Mouse (Mus musculus): ENCODE measurements around the gene Pou2f3.

Pou2f3 gene

DNA sequence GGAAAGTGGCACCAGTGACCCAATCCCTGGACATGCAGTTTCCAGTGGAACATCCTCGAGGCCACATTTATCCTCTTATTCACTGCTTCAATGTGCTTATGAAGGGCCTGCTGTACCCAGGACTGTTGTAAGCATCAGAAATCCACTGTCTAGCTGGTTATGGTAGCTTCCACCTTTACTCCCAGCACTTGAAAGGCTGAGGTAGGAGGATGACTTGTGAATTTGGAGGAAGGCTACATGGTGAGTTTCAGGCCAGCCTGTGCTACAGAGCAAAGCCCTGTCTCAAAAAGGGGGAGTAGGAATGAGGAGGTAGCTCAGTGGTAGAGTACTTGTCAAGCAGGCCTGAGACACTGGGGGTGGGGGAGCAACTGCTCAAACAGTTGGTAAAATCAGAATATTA lies 102.1 kb downstream of the Pou2f3 start:
- DNase-seq (ENCODE audit: low spot score), result no peak

DNA sequence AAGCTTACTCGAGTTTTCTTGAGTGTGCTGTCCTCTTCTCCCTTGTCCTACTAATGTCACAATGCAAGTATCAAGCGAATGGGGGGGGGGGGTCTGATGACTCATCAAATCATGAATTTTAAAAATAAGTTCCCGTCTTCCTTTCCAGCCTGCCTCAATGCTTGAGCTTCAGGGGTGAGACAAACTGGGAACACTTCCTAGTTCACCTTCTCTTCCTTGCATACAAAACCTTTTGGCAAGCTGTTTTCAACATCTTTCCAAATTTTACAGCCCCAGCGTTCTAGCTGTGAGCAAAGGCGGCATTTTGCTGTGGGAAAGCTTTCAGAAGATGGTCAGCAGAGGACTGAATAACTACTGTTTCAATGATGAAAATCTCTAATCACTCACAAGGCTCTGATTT lies 102.6 kb downstream of the Pou2f3 start:
- no peak for DNase-seq (ENCODE audit: low spot score)

DNA sequence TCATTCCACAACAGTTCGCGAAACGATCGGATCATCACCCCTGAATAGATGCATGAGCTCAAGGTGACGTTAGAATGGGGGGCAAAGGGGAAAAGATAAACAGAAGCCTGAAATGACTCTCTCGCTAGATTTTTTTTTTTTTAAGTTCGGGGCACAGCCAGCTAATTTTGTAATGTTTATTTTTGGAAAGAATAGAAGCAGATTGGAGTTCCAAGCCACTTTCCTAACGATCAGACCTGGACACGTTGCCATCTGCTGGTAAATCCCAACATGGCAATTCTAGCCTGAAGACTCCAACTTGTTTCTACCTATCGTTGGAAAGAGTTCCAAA lies 103.0 kb downstream of the Pou2f3 start, which contains the start of gene Arhgef12:
TSS of gene Arhgef12 (minus strand) at position 53 of the 331 bp plus-strand sequence.
- peak; percentile 57 for DNase-seq (ENCODE audit: low spot score)

DNA sequence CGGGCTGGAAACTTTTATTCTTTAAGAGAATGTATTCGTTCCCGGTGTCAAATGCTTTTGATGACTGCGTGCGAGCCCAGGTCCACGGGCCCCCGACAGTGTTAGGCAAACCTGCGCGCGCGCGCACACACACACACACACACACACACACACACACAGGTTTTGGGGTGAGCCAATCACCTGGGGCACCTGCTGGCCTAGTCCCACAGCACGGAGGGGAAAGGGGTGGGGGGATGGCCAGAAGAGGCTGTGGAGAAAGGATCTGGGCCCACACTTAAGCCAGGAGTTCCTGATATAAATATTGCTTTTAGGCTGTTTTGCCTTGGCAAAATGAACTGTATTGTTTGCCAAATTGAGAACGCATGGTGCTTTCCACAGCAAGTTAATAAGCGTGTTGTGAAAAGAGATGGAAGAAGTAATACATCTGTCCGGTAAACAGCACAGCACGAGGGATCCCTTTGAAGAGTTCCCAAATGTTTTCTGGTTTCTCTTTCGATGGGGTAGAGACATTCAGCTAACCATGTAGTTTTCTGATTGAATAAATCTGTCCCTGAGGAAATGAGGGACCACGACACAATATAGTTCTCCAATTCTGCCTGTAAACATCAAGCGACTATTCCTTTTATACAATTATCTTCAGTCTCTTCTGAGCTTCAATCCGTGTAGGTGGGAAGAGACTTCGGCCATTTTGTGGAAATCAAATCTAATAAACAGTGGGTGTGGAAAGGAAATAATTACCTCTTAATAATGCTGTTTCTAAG lies 103.6 kb downstream of the Pou2f3 start:
- no peak for DNase-seq (ENCODE audit: low spot score)

DNA sequence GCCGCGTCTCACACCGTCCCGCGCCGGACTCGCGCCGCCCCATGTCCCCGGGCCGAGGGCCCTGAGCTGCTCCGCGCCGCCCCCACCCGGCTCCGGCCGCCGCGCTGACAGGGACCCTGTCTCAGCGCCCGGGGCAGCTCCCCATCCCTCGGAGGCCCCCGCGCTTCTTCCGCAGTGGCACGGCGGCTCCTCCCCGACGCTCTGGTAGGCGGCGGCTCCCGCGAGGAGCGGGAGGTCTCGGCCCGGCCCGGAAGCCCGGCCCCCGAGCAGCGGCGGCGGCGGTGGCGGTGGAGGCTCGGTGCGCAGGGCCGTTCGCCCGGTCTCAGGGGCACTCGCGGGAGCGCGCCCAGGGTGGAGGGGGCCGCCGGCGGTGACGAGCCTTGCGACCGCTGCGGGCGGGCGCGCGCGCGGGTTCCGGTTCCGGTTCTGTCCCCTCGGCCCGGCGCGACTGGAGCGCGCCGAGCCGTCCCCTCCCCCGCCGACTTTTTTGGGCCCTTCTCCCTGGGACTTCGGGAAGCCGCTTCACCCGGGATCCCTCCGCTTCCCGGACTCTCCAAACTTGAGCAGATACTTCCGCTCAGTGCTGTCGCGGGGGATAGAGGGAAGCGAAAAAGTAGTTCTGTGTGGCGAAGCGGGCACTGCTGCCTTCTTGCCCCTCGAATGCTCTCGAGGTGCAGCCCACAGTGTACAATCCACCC lies 104.4 kb downstream of the Pou2f3 start:
- peak; percentile 92 for DNase-seq (ENCODE audit: low spot score)

DNA sequence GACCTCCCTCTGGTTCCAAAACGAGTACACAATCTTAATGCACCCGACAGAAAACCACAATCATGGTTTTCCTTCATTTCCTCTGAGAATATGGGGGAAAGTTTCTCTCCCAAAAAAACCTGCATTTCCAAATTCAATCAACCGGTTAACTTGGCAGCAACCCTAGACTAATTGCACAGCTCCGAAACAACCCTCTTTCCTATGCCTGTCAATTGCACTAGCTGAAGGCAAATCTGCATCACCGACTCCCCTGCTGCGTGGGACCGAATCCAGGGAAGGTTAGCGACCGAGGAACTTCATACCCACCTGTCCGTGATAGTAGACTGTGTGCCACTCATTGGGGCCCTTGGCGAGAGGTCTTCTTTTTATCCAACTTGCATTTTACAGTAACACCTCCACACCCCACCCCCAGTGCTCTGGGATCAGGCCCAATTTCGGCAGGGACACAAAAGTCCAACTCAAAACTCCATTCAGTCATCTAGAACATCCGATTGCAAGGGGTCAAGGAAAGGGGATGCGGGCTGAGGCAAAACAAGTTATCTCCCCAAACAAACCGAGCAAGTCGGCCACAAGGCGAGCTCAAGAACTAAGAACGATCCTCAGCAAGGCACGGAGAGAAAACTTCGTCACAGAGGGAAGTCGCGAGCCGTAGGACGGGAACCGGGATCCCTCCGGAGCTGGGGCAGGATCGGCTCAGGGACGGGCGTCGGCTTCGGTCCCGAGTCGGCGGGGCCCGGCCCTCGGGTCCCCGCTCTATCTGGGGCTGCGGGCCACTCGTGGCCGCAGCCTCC lies 105.1 kb downstream of the Pou2f3 start:
- DNase-seq (ENCODE audit: low spot score), result peak; percentile 37

DNA sequence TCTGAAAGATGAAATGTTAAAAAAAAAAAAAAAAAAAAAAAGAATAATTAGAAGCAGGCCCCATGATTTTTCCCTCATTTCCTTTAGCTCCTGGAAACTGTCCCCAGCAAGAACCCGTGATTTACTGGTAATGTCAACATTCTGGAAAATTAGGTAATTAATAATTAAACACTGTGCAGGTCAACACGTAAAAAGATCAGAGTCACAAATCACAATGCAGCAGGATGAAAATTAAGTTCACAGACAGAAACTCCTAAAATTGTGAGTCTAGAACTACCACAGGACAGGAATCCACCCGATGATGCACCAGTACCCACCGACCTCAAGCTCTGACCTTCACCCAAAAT lies 105.7 kb downstream of the Pou2f3 start:
- no peak for DNase-seq (ENCODE audit: low spot score)

DNA sequence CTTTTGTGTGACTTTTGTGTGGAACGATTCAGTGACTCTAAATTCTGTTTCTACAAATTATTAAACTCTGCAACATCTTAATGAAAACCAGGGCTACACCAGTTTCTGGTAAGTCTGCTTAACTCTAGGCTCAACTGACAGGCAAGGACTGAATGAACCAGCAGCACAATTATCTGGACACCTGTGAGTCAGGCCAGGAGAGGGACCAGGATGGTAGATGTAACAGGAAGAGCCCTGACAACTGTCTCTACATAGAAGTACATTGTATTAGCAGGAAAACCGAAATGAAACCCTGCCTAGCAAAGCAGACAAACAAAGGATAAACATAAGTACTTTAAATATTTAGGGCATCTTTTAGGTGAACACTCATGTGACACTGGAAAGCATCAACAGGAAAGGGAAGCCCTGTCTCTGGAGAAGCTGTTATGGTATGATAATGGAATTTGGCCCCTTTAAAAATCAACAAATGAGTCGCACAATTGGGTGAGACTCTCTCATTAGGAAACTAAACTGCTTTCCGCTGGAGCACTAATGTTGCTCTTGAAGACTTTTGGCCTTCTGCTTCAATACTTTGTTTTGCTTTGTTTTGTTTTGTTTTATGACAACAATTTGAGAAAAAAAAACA lies 106.4 kb downstream of the Pou2f3 start:
- DNase-seq (ENCODE audit: low spot score), result no peak

DNA sequence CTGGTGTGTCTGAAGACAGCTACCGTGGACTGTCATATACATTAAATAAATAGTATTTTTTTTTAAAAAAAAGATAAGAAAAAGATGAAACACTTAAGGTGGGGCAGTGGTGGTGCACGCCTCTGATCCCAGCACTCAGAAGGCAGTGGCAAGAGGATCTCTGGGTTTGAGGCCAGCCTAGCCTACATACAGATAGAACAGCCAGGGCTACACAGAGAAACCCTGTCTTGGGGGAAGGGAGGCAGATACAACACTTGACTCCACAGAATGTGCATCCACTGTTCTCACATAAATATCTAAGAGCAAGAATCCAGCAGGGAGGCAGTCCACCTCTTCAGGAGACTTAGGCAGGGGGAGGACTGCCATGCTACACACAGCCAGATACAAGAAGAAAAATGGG lies 107.2 kb downstream of the Pou2f3 start:
- DNase-seq (ENCODE audit: low spot score), result no peak

DNA sequence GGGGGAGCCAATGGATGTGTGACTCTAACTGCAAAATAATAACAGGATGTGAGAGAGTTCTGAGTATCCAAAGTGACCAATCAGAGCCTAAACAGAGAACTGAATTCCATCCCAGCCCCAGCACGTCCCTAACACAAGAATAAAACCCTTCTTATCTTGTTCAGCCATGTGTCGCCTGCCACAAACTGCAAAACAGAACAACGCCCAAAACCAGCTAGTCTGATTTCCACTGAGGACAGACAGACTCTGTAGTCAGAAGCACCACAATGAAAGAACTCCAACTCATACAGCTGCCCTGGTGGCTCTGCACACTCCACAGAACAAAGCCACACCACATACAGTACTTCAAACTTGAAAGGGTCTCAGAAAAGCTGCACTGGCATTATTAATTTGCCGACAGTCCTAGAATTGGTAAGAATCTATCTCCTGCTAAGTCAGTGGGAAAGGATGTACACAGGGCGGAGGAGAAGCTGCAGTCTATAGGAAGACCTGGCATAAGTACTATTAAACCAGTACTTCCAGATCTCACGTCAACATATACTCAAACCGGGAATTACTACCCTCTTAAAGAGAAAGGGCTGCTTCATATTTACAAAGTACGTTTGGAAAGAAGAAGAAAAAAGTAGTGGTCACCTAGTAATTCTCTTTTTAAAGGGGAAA lies 108.1 kb downstream of the Pou2f3 start:
- no peak for DNase-seq (ENCODE audit: low spot score)

DNA sequence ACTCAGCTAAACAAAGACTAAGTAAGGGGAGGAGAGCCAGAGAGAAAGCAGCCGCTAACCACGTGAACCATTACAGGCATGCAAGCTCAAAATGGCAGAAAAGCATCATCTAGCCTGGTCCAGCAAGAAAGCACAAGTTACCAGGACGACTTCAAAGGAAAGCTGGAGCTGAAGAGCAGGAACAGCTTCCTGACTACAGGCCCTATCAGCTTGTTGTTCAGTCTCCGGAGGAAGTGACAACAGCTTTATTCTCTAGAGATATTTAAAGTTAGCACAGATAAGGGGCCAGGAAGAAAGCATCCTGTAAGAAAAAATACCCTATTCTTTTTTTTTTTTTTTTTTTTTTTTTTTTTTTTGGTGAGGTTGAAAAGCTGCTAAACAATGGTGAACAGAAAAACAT lies 111.2 kb downstream of the Pou2f3 start:
- no peak for DNase-seq (ENCODE audit: low spot score)

DNA sequence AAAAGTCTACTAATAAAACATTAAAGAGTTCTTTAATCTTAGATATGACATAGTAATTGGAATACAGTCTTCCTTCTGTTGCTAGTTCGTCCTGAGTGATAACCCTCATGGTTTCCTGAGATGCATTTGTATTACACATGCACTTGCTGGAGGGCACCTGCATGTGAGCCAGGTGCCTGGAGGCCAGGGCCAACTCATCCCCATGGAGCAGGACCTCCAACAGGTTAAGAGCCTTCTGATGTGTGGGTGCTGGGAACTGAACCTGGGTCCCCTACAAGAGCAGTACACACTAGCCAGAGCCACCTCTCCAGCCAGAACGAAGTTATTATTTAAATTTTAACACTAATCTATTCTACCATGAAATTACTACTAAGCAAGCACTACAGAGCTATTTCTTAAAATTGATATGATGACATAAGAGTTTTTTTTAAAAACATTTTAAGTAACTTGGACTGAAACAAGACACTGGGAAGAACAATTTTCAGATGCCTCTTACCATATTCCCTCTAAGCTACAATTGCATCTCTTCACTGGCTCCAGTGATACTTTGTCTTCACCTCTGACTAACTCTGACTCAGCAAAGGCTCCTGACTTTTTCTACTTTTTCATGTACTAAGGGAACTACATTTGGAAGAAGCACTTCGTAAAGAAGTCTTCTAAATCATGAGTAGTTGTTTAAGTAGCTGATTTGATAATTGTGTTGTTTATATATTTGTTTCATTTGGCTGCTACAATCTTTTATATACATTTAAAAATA lies 112.2 kb downstream of the Pou2f3 start:
- DNase-seq (ENCODE audit: low spot score), result no peak

DNA sequence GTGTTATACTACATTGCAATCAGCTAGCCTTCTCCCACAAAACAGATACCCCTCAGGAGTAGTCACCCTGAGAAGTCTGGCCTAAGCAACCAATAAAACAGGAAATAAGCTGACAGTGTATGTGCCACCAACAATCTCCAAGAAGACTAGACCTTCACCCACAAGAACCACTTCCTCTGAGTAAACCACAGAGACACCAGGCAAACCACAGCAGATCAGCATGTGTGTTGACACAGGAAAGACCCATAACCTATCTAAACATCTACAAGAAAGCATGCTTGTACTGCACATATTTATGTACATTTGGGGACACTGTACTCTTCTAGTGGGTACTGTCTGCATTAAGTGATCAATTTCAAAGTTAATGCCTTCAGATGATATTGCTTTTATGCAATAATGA lies 113.8 kb downstream of the Pou2f3 start:
- no peak for DNase-seq (ENCODE audit: low spot score)

DNA sequence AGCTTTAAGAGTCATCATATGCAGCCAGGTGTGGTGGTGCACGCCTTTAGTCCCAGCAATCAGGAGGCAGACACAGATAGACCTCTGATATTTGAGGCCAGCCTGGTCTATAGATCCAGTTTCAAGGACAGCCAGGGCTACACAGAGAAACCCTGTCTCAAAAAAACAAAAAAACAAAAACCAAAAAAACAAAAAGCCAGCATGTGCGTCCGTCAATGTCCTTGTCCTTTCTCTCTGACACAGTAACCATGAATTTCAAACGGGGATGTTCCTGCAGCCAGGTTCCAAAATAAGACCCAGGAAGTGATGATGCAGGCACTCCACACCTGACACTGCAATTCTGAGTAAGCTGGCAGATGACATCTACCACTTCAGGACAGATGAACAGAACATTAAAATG lies 115.3 kb downstream of the Pou2f3 start:
- DNase-seq (ENCODE audit: low spot score), result no peak

DNA sequence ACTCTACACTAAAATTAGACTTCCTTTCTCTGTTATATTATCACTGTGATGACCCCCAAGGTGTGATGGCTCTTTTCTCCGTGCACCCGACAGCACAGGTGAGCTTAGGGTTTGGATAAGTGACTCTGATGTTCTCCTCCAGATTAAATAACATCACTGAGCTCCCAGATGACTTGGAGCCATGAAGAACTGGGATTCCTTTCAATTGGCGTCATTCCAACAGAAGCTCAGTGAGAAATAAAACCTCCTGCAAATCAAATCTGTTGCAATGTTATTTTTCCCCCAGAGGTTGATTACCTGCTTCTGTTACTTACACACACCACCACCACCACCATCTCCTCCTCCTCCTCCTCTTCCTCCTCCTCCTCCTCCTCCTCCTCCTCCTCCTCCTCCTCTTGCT lies 116.4 kb downstream of the Pou2f3 start:
- peak; percentile 36 for DNase-seq (ENCODE audit: low spot score)

DNA sequence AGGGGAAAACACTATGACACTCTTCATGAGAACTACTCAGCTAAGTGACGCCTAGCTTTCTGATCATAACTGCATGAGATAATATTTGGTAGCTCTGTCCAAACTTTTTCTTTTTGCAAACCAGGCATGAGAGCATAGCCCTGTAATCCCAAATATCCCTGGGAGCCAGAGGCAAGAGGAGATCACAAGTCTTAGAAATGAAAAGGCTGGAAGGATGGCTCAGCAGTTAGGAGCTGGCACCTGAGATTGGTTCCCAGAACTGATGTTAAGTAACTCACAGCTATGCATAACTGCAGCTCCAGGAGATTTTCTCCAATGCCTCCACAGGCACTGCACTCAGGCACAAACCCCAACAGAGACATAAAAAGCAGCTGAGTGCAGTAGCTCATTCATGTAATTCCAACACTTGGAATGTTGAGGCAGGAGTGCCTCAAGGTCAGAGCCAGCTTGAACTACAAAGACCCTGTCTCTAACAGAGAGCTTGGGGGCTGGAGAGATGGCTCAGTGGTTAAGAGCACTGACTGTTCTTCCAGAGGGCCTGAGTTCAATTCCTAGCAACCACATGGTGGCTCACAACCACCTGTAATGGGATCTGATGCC lies 124.4 kb downstream of the Pou2f3 start:
- DNase-seq (ENCODE audit: low spot score), result no peak

DNA sequence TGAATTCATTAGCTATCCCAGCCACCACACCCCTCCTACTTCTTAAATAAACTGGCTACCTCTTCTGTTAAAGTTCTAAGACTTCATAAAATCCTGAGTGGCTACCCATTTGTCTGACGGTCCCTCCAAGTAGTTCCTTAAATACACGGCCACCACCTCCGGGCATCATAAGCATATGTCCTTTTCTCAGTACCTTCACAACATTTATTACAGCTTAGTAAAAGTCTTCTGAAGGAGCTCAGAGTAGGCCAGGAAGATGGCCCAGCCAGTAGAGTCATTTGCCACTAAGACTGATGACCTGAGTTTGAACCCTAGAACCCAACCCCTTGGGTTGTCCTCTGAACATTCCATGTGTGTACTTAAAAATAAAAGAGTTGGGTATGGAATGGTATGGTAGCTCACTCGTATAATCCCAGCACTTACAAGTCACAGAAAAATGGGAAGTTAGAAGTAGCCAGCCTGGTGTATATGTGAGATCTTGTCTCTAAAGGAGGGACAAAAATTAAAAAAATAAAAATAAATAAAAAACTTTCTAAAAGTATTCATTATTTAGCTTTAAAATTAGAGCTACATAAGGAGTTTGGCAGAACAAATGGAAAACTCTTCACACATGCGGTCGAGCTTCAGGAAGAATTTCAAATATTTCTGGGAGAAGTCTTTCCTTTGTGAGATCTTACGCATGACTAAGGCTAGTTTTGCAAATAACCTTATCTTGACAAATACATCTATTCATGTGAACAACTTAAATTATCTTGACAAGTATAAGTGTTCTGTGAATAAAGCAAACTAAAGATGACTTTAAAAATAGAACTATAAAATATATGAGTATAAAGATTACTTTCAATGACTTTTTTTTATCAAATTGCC lies 125.4 kb downstream of the Pou2f3 start:
- DNase-seq (ENCODE audit: low spot score), result no peak

DNA sequence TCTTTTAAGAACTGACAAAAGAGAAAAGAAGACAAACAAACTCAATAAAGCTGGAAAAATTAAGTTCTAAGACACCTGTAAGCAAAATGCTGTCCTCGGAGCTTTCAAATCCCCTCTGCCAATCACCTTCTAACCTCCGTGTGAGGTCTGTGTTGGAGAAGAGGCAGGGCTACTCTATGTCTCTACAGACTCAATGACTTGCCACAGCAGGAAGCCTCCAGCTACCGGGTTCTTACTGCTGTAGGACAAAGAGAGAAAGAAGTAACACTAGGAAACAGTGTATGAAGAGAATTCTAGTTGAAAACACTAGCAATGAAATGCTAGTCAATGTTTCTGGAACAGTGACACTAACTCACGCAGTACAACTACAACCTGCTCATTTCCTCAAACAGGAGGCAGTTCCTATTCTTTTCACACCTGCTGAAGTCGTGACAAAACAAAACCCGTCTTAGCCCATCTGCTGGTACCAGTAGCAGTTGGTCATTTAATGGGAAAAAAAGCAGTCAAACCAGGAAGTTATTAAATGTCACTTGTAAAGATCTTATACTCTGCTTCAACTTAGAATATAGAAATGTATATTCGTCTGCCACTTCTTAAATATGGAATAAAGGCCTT lies 126.6 kb downstream of the Pou2f3 start:
- no peak for DNase-seq (ENCODE audit: low spot score)

DNA sequence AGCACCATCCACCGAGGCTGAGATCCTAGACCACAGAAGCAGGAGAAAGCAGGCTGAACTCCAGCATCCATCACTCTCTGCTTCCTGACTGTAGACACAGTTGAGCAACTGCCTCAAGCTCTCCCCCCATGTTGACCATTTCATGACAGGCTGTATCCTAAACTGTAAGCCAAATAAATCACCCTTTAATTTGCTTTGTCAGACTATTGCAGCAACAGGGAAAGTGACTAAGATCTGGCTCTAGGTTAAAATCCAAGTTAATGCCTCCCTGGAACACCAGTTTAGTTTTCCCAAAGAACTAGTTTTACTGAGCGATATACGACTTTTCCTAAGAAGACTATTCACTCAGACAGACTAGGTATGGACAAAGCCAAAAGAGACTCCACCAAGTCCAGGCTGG lies 131.5 kb downstream of the Pou2f3 start:
- DNase-seq (ENCODE audit: low spot score), result no peak

DNA sequence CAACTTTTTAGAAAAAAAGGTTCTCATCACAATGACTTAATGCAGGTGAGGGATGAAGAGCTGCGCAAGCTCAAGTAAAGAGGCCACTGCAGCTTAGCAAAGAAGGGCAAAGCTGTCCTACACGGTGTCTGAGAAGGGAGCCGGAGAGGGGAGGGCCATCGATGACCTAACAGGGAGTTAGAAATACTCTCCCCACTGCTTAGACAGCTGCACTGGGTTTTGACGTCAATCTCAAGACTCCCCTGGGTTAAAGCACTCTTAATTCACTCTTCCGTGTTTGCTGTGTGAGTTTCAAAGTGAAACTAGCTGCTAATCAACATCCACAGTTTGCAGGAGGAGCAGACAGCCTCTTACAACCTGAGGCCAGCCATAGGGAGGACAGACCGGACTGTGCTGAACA lies 134.0 kb downstream of the Pou2f3 start:
- no peak for DNase-seq (ENCODE audit: low spot score)

Data from layer of hippocampus, adult 11-12 months (tissue).